Mouse (Mus musculus) liver, postnatal 0 days (tissue): ENCODE measurements around the gene Wdr25.

Source experiments
- CTCF ChIP-seq: sonication (generic); IDR thresholded peaks from 2 replicates; pipeline ENCODE4 v1.5.1; 2016; ENCODE audit warnings: antibody characterized with exemption, low read depth
- EP300 ChIP-seq: IDR thresholded peaks from 2 replicates; pipeline ENCODE4 v1.6.1; 2016; ENCODE audit warnings: antibody characterized with exemption, low read depth, mild to moderate bottlenecking

GRCm38 (mm10) chr12:108905620-108906302 lies 12.3 kb downstream of the Wdr25 start:
- no peak for TF ChIP-seq CTCF
- TF ChIP-seq EP300: no peak
